Mouse (Mus musculus): Measurements from ENCODE around the gene Spaca1.
"Not testable (repeated sequence)": the region's sequence is repeated elsewhere in the genome, so short reads cannot be mapped to it uniquely, and the experiment has no call there.

Spaca1 gene

GRCm38 (mm10) chr4:34049571-34050255, at the start of gene Spaca1:
Gene Spaca1, minus strand, starts transcription at chr4:34050191.
- DNase-seq (ENCODE audit: low spot score in 2 of 2): no peak

GRCm38 (mm10) chr4:34087286-34087685, 37.3 kb upstream of the Spaca1 start:
- DNase-seq (ENCODE audit: low spot score in 2 of 2): not testable (repeated sequence)

GRCm38 (mm10) chr4:34081064-34081463, 31.1 kb upstream of the Spaca1 start:
- no peak for DNase-seq (ENCODE audit: low spot score in 2 of 2)

GRCm38 (mm10) chr4:34069002-34069401, 19.0 kb upstream of the Spaca1 start:
- no peak for DNase-seq (ENCODE audit: low spot score in 2 of 2)

GRCm38 (mm10) chr4:34058320-34058719, 8.3 kb upstream of the Spaca1 start:
- no peak for DNase-seq (ENCODE audit: low spot score in 2 of 2)

GRCm38 (mm10) chr4:34026771-34027170, 23.2 kb downstream of the Spaca1 start:
- DNase-seq (ENCODE audit: low spot score in 2 of 2): no peak

GRCm38 (mm10) chr4:34021456-34021855, 28.5 kb downstream of the Spaca1 start:
- DNase-seq (ENCODE audit: low spot score in 2 of 2): no peak

- no peak for DNase-seq (ENCODE audit: low spot score in 2 of 2)
These were observed 53.6 kb downstream of the Spaca1 start for GRCm38 (mm10) chr4:33996382-33996781.

- DNase-seq (ENCODE audit: low spot score in 2 of 2): no peak
These were observed 57.3 kb downstream of the Spaca1 start for GRCm38 (mm10) chr4:33992687-33993086.

GRCm38 (mm10) chr4:33988466-33989089, 61.4 kb downstream of the Spaca1 start:
- no peak for DNase-seq (ENCODE audit: low spot score in 2 of 2)

All from right cerebral cortex, postnatal 36 days (tissue).